Mouse (Mus musculus) midbrain, embryonic 14.5 days (tissue): Measurements from ENCODE around the gene Numb. TPM values are rescaled to one million over a fixed set of nuclear protein-coding genes. Genes with fewer than 3 reads are reported as not detected.

Source experiments
- ATAC-seq: fragments of 200-750 bp; cut with Nextera tagmentation; 2 replicates; pipeline ENCODE4 v1.8.0; 2017; ENCODE audit warnings: moderate number of reproducible peaks, moderate library complexity; ENCODE audit not compliant: low FRiP score, low TSS enrichment
- DNase-seq: peaks from one replicate; pipeline ENCODE4 v3.0.0-alpha.2; 2015
- H3K27ac ChIP-seq: fragments of 300-500 bp; sonication (generic); replicated peaks from 2 replicates; pipeline ENCODE4 v1.5.1; 2014; ENCODE audit warnings: mild to moderate bottlenecking, low read depth, low read length, moderate library complexity
- H3K27me3 ChIP-seq: fragments of 300-500 bp; sonication (generic); 2 replicates; pipeline ENCODE4 v1.6.1; 2014; ENCODE audit warnings: low read length, control low read depth, mixed read lengths; ENCODE audit not compliant: control insufficient read depth, insufficient read depth
- H3K36me3 ChIP-seq: fragments of 300-500 bp; sonication (generic); 2 replicates; pipeline ENCODE4 v1.6.1; 2014; ENCODE audit warnings: low read length, control low read depth; ENCODE audit not compliant: control insufficient read depth, insufficient read depth
- H3K4me1 ChIP-seq: fragments of 300-500 bp; sonication (generic); 2 replicates; pipeline ENCODE4 v1.6.1; 2014; ENCODE audit warnings: mild to moderate bottlenecking, antibody characterized with exemption, low read length, control low read depth; ENCODE audit not compliant: control insufficient read depth, insufficient read depth
- H3K4me2 ChIP-seq: fragments of 300-500 bp; sonication (generic); 2 replicates; pipeline ENCODE4 v1.6.1; 2014; ENCODE audit warnings: mild to moderate bottlenecking, low read length, moderate library complexity
- H3K4me3 ChIP-seq: fragments of 300-500 bp; sonication (generic); replicated peaks from 2 replicates; pipeline ENCODE4 v1.5.1; 2014; ENCODE audit warnings: low read depth, low read length
- H3K9ac ChIP-seq: fragments of 300-500 bp; sonication (generic); replicated peaks from 2 replicates; pipeline ENCODE4 v1.6.1; 2014; ENCODE audit warnings: mild to moderate bottlenecking, low read length, moderate library complexity
- H3K9me3 ChIP-seq: fragments of 300-500 bp; sonication (generic); 2 replicates; pipeline ENCODE4 v1.6.1; 2016; ENCODE audit warnings: low read length, control low read depth, mixed read lengths; ENCODE audit not compliant: control insufficient read depth
- WGBS: fragments of 180-500 bp; shearing (Covaris S2); extraction: QIAGEN DNeasy Blood & Tissue Kit; methylation state at CpG from one replicate; pipeline ENCODE4 v1.1.7; 2014; 5-methylcytosine and 5-hydroxymethylcytosine counted together
- polyA plus RNA-seq: library from polyadenylated mRNA; unstranded; fragments of >200 nt; fragmentation: Nextera tagmentation; extraction: Ambion mirVana; gene quantifications from 2 replicates; pipeline ENCODE4 v1.2.1, GENCODE M21; 2014

Numb gene
- polyA plus RNA-seq, 1 experiment from 2014 or later: 20.6 TPM

GRCm38 (mm10) chr12:83816616-83817015 lies 105.1 kb downstream of the Numb start:
- Histone ChIP-seq H3K4me3 (no peak overlapping the region), H3K9me3 (no peaks in the 10 kb centered on the region), H3K9ac (no peak overlapping the region), H3K36me3 (no peaks in the 10 kb centered on the region), H3K4me2 (no peak overlapping the region), H3K27me3 (no peaks in the 10 kb centered on the region), H3K4me1 (no peaks in the 10 kb centered on the region), H3K27ac (no peak overlapping the region)
- DNase-seq (no peak), ATAC-seq (no peak)
- WGBS: 93% methylated on average over 1 of the region's 1 CpGs

- WGBS: 94% methylated on average over 3 of the region's 3 CpGs
- no peak for DNase-seq
- no peaks in the 10 kb centered on the region for H3K9me3 ChIP-seq
- H3K4me2 ChIP-seq: no peak overlapping the region
- H3K27me3 ChIP-seq: no peaks in the 10 kb centered on the region
- peaks cover 10% of the 10 kb centered on the region for H3K36me3 ChIP-seq
- H3K9ac ChIP-seq: no peak overlapping the region
- no peaks in the 10 kb centered on the region for H3K4me1 ChIP-seq
- ATAC-seq: no peak
- H3K4me3 ChIP-seq: no peak overlapping the region
- H3K27ac ChIP-seq: no peak overlapping the region
Observed at GRCm38 (mm10) chr12:83811901-83812300, 109.8 kb downstream of the Numb start.

- Histone ChIP-seq H3K27me3 (no peaks in the 10 kb centered on the region), H3K9ac (no peak overlapping the region), H3K4me3 (no peak overlapping the region), H3K27ac (no peak overlapping the region), H3K4me1 (no peaks in the 10 kb centered on the region), H3K36me3 (peaks cover 60% of the 10 kb centered on the region), H3K4me2 (no peak overlapping the region), H3K9me3 (0 out of 2 replicates have a peak, but pooled peaks cover 4% of the 10 kb centered on the region)
- WGBS: 98% methylated on average over 7 of the region's 7 CpGs
- ATAC-seq: no peak
- no peak for DNase-seq
Observed at GRCm38 (mm10) chr12:83803641-83804040, 118.1 kb downstream of the Numb start.

GRCm38 (mm10) chr12:83800943-83801342 lies 120.8 kb downstream of the Numb start:
- peaks cover 50% of the 10 kb centered on the region for H3K36me3 ChIP-seq
- H3K4me2 ChIP-seq: no peak overlapping the region
- no peak overlapping the region for H3K4me3 ChIP-seq
- no peaks in the 10 kb centered on the region for H3K9me3 ChIP-seq
- H3K27me3 ChIP-seq: no peaks in the 10 kb centered on the region
- WGBS: 34% methylated on average over 9 of the region's 9 CpGs
- H3K9ac ChIP-seq: no peak overlapping the region
- no peaks in the 10 kb centered on the region for H3K4me1 ChIP-seq
- no peak for ATAC-seq
- DNase-seq: peak; percentile 79
- no peak overlapping the region for H3K27ac ChIP-seq

GRCm38 (mm10) chr12:83798313-83798712 lies 123.4 kb downstream of the Numb start:
- no peak overlapping the region for H3K4me3 ChIP-seq
- no peak overlapping the region for H3K9ac ChIP-seq
- no peaks in the 10 kb centered on the region for H3K4me1 ChIP-seq
- peaks cover 47% of the 10 kb centered on the region for H3K36me3 ChIP-seq
- H3K27ac ChIP-seq: no peak overlapping the region
- 83% methylated on average over 5 of the region's 5 CpGs for WGBS
- H3K4me2 ChIP-seq: no peak overlapping the region
- no peaks in the 10 kb centered on the region for H3K9me3 ChIP-seq
- no peaks in the 10 kb centered on the region for H3K27me3 ChIP-seq
- no peak for ATAC-seq
- no peak for DNase-seq

GRCm38 (mm10) chr12:83795586-83795985 lies 126.1 kb downstream of the Numb start:
- no peak overlapping the region for H3K4me2 ChIP-seq
- no peaks in the 10 kb centered on the region for H3K4me1 ChIP-seq
- H3K27ac ChIP-seq: no peak overlapping the region
- H3K9ac ChIP-seq: no peak overlapping the region
- peaks cover 58% of the 10 kb centered on the region for H3K36me3 ChIP-seq
- H3K9me3 ChIP-seq: no peaks in the 10 kb centered on the region
- no peaks in the 10 kb centered on the region for H3K27me3 ChIP-seq
- 97% methylated on average over 7 of the region's 7 CpGs for WGBS
- no peak overlapping the region for H3K4me3 ChIP-seq
- DNase-seq: no peak
- ATAC-seq: no peak

- Histone ChIP-seq H3K4me2 (no peak overlapping the region), H3K36me3 (peaks cover 53% of the 10 kb centered on the region), H3K27me3 (no peaks in the 10 kb centered on the region), H3K9me3 (no peaks in the 10 kb centered on the region), H3K4me1 (no peaks in the 10 kb centered on the region), H3K4me3 (no peak overlapping the region), H3K27ac (no peak overlapping the region), H3K9ac (no peak overlapping the region)
- DNase-seq: no peak
- ATAC-seq: no peak
- WGBS: 56% methylated on average over 2 of the region's 2 CpGs
Observed at GRCm38 (mm10) chr12:83795051-83795450, 126.7 kb downstream of the Numb start.

GRCm38 (mm10) chr12:83792706-83793410 lies 128.9 kb downstream of the Numb start:
- Histone ChIP-seq H3K36me3 (peaks cover 35% of the 10 kb centered on the region), H3K9me3 (no peaks in the 10 kb centered on the region), H3K27me3 (no peaks in the 10 kb centered on the region), H3K9ac (no peak overlapping the region), H3K4me1 (no peaks in the 10 kb centered on the region), H3K4me2 (no peak overlapping the region), H3K4me3 (no peak overlapping the region), H3K27ac (no peak overlapping the region)
- no peak for ATAC-seq
- DNase-seq: no peak
- WGBS: 67% methylated on average over 10 of the region's 10 CpGs

- Histone ChIP-seq H3K4me2 (no peak overlapping the region), H3K27ac (no peak overlapping the region), H3K36me3 (peaks cover 35% of the 10 kb centered on the region), H3K9me3 (no peaks in the 10 kb centered on the region), H3K27me3 (no peaks in the 10 kb centered on the region), H3K9ac (no peak overlapping the region), H3K4me3 (no peak overlapping the region), H3K4me1 (no peaks in the 10 kb centered on the region)
- ATAC-seq (no peak), DNase-seq (no peak)
- 91% methylated on average over 10 of the region's 10 CpGs for WGBS
Observed at GRCm38 (mm10) chr12:83791737-83792136, 130.0 kb downstream of the Numb start.
